Mouse (Mus musculus): ENCODE measurements around the gene Hes7.

The Hes7 gene

DNA sequence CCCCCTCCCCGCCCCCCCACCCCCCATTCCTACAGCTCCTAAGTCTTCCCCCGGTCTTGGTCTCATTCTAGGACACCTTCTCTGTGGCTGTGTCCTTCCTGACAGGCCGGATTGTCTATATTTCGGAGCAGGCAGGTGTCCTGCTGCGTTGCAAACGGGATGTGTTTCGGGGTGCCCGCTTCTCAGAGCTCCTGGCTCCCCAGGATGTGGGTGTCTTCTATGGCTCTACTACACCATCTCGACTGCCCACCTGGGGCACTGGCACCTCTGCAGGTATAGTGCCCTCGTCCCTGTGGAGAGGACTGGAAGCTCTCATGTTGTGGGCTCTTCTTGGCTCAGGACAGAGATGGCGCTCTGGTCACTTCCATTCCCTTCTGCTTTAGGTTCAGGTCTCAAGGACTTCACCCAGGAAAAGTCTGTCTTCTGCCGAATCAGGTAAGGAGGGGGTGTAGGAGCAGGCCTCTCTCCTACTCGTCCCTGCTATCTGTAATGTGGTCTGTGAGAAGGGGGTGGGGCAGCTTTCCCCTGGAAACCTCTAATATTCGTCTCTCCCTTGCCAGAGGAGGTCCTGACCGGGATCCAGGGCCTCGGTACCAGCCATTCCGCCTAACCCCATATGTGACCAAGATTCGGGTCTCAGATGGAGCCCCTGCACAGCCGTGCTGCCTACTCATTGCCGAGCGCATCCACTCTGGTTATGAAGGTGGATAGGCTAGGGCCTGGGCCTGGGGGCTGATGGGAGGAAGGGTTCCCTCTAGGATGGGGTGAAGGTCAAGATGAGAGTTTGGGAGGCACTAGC, 18.4 kb upstream of the Hes7 start:
- DNase-seq (ENCODE audit: low read depth), result no peak

- DNase-seq (ENCODE audit: low read depth), result no peak
These were observed 17.8 kb upstream of the Hes7 start for GRCm38 (mm10) chr11:69102403-69102725.

DNA sequence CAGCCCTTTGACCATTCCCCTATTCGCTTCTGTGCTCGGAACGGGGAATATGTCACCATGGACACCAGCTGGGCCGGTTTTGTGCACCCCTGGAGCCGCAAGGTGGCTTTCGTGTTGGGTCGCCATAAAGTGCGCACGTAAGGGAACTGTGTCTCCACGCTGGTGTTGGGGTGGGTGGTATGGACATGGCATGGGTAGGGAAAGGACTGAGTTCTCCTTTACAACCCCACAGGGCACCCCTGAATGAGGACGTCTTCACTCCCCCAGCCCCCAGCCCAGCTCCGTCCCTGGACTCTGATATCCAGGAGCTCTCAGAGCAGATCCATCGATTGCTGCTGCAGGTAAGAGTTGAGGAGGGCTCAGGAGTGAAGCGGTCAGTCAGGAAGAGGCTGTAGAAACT, 17.1 kb upstream of the Hes7 start:
- no peak for DNase-seq (ENCODE audit: low read depth)

GRCm38 (mm10) chr11:69103531-69104435, 16.4 kb upstream of the Hes7 start:
- DNase-seq (ENCODE audit: low read depth), result no peak

GRCm38 (mm10) chr11:69104487-69104886, 15.7 kb upstream of the Hes7 start:
- no peak for DNase-seq (ENCODE audit: low read depth)

DNA sequence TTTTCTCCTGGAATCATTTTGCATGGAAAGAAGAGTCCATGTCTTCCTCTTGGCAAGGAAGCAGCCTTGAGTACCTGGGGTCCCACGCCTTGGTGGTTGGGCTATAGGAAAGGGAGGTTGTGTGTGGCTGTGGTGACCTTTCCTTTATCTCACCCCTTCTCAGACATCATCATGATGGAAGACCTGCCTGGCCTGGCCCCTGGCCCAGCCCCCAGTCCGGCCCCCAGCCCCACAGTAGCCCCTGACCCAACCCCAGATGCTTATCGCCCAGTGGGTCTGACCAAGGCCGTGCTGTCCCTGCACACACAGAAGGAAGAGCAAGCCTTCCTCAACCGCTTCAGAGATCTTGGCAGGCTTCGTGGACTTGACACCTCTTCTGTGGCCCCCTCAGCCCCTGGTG, 15.0 kb upstream of the Hes7 start:
- DNase-seq (ENCODE audit: low read depth), result no peak

DNA sequence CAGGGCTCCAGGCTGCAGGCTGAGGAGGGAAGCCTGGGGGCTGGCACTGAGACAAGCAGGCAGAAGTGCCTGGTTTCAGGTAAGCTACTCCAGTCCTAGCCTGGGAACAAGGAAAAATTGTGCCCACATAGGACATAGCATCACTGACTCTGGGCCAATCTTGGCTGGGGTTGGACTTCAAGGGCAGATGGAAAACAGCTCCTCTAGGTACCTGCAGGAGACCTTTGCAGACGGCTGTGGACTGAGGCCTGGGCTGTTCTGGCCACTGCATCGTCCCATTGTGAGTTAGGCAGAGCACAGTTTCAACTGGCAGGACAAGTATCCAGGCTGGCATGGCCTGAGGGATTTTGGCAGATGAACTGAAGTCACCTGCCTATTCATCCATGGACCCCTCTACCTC, 14.4 kb upstream of the Hes7 start:
- no peak for DNase-seq (ENCODE audit: low read depth)

DNA sequence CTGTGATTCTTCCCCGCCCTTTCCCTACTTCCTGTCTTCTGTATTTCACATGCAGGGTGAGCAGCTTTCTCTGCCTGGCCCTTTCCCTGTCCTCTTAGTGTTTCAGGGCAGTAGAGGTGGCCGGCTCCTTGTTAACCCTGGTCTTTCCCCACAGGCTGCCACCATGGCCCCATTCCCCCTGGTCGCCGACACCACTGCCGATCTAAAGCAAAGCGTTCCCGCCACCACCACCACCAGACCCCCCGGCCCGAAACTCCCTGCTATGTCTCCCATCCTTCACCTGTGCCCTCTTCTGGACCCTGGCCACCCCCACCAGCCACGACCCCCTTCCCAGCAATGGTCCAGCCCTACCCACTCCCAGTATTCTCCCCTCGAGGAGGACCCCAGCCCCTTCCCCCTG, 13.9 kb upstream of the Hes7 start:
- no peak for DNase-seq (ENCODE audit: low read depth)

DNA sequence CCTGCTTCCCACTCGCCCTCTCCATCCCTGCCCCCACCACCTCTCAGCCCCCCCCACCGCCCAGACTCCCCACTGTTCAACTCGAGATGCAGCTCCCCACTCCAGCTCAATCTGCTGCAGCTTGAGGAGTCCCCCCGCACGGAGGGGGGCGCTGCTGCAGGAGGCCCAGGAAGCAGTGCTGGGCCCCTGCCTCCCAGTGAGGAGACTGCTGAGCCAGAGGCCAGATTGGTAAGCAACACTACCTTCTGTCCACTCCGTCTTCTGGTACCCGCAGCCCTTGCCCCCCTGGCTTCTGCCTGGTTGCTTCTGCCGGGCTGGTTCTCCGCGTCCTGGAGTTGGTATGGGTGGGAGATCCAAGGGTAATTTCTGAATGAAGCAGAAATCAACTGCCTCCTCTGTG, 13.4 kb upstream of the Hes7 start:
- no peak for DNase-seq (ENCODE audit: low read depth)

DNA sequence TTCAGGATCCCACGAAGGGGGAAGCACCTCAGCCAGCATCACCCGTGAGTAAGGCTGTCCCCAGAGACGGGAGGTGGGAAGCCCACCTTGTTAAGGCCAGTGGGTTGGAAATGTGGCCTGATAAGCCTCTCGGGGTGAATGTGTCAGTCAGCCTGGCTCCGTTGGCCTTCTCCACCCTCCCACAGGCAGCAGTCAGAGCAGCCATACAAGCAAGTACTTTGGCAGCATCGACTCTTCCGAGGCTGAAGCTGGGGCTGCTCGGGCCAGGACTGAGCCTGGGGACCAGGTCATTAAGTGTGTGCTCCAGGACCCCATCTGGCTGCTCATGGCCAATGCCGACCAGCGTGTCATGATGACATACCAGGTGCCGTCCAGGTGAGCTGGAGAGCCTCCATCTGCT, 12.5 kb upstream of the Hes7 start:
- DNase-seq (ENCODE audit: low read depth), result no peak

DNA sequence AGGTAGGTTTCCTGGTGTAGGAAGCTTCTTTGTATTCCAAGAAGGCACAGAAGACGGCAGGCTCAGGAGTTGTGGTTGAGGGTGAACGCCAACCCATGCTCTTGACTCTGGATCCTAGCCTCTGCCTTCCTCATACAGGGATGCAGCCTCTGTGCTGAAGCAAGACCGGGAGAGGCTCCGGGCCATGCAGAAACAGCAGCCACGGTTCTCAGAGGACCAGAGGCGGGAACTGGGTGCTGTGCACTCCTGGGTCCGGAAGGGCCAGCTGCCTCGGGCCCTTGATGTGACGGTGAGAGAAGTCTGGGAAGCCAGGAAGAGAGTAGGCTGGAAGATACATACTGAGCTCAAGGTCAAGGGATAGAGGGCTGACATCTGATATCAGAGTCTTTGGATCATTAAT, 12.0 kb upstream of the Hes7 start:
- no peak for DNase-seq (ENCODE audit: low read depth)

DNA sequence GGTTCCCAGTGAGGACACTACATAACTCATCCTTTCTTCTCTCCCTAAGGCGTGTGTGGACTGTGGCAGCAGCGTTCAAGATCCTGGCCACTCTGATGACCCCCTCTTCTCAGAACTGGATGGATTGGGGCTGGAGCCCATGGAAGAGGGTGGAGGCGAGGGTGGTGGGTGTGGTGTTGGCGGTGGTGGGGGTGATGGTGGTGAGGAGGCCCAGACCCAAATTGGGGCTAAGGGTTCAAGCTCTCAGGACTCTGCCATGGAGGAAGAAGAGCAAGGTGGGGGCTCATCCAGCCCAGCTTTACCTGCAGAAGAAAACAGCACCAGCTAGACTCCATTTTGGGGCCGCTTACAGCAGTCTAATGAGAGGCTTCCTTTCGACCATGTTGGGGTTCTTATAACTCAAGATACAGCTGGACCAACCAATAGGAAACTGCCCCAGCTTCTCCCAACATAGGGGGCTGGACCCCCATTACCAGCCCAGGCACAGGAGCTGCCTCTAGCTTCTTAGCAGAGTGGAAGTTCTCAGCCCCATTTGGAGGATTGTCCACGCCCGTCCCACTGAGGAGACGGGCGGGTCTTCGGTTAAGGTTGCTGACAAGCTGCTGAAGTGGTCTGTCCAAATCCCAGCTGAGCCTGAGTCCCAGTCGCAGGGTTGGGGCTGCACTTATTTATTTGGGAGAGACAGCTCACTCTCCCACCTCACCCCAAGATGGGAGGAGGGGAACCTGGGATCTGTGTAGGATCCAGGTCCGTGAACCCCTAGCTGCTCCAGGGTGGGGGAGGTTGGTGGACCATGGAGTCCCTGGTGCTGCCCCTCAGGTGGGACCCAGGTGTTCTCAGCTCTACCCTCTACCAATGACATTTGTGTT, 10.9 kb upstream of the Hes7 start:
- no peak for DNase-seq (ENCODE audit: low read depth)

DNA sequence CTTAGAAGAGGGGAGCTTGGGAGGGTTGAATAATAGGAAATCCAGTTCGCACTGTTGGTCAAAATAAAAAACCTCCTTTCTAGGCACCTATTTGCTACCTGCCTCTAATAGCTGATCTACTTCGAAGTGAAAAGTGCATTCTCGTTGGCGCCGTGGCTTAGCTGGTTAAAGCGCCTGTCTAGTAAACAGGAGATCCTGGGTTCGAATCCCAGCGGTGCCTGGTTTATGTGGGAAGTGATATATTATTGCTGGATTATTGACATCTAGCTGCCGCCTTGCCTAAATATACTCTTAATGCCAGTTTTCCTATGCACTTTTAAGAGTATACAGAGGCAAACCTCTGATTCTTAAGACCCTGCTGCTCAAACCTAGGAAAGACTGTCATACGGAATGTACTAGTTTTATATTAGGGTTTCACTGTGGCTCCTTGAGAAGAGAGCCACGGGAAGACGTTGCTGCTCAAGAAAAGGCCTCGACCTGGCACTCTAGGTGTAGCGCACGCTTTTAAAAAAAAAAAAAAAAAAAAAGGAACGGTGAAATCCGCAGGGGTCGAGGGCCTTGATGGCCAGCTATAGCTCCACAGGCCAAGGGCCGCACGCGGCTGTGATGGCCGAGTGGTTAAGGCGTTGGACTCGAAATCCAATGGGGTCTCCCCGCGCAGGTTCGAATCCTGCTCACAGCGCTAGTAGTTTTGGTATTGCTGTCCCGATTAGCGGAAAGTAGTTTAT, 9.7 kb upstream of the Hes7 start:
- peak; percentile 85 for DNase-seq (ENCODE audit: low read depth)

- no peak for DNase-seq (ENCODE audit: low read depth)
These were observed 9.0 kb upstream of the Hes7 start for GRCm38 (mm10) chr11:69111051-69111810.

- DNase-seq (ENCODE audit: low read depth), result no peak
These were observed 8.3 kb upstream of the Hes7 start for GRCm38 (mm10) chr11:69111865-69112264.

DNA sequence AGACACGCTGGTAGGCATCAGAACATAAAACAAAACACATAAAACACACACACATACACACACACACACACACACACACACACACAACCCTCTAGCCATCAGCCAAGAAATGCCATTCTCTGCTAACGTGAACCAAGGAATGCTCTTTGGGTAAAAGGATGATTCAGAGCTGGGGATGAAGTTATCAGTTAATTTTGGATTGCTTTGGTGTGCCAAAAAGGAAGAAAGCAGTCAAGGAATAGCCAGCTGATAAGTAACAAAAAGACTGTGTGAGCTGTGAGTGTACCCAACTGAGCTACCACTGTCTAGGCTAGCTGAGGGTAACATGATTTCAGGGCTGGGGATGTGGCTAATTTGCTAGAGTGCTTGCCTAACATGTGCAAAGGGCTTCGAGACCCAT, 6.2 kb upstream of the Hes7 start:
- DNase-seq (ENCODE audit: low read depth), result no peak

GRCm38 (mm10) chr11:69114621-69115020, 5.6 kb upstream of the Hes7 start:
- no peak for DNase-seq (ENCODE audit: low read depth)

DNA sequence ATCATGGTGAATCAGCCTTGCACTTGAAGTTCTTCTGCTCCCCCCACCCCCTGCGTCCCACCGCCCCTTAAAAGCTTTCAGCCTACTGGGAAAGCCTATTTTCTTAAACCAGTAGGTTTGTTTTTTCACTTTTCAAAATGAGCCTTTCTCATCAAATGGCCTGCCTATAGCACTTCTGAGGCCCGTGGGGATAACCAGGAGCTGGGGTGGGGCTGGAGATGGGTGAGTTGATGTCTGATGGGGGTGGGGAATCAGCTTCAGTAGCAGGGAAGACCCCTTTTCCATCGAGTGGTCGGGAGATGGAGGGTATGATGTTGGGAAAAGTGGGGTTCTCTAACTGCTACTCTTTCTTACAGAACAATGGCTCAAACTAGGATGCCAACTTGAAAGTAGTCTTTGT, 3.4 kb upstream of the Hes7 start:
- DNase-seq (ENCODE audit: low read depth), result no peak

DNA sequence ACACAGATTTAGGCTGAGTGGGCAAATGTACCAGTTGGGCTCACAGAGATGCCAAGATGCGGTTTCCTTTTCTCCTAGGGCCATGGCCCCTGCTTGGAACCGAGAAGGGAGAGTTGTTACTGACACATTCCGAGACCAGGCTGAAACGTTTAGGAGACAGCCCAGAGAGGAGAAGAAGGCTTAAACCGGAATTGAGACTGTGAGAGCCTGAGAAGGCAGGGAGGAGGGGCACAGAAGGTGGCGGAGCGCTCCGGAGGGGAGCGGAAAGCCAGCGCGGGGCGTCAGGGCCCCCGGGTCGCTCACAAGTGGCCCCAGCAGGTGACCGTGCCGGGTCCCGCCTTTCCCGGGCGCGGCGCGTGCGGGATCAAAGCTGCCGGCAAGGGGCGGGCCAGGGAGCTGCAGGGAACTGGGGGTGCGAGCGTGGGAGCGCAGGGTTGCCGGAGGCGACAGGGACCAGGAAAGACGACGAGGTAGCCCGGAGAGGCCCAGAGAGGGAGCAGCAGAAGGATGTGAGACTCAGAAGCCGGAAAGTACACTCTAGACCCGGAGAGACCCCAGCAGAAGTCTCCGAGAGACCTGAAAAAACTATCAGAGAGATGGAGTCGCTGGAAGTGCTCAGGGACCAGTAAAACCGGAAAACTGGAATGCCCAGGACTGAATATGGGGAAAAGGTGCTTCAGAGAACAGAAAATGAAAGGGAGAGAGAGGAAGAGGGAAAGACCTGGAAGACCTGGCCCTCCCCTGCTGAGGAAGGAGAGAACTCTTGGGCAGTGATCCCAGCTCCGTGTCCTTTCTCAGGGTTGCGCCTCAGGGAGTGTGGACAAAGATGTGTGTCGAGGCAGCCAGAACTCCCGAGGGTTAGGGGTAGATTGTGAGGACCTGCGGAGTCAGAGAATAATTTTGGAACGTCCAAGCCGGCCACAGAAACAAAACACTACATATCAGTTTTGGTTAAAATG, 2.2 kb upstream of the Hes7 start:
- DNase-seq (ENCODE audit: low read depth), result no peak

- DNase-seq (ENCODE audit: low read depth), result peak; percentile 76
These were observed 1.4 kb upstream of the Hes7 start for GRCm38 (mm10) chr11:69118765-69119164.
